Mouse (Mus musculus) ES-Bruce4 (cell line): ENCODE measurements around the gene Zfp992. TPM values are rescaled to one million over a fixed set of nuclear protein-coding genes. Genes with fewer than 3 reads are reported as not detected.
A peak's percentile ranks its signal among the peaks of the same experiment; 100 is the strongest.
"Not testable (repeated sequence)": the region's sequence is repeated elsewhere in the genome, so short reads cannot be mapped to it uniquely, and the experiment has no call there.

Source experiments
- H3K27ac ChIP-seq: 2 replicates; pipeline ENCODE4 v1.5.1; 2012; ENCODE audit warnings: low read length, inconsistent platforms; ENCODE audit not compliant: insufficient read depth
- H3K27me3 ChIP-seq: 2 replicates; pipeline ENCODE4 v1.6.1; 2012; ENCODE audit warnings: mild to moderate bottlenecking, low read length, inconsistent platforms; ENCODE audit not compliant: control insufficient read depth, poor library complexity, insufficient read depth, severe bottlenecking
- H3K36me3 ChIP-seq: 2 replicates; pipeline ENCODE4 v1.6.1; 2012; ENCODE audit warnings: inconsistent platforms, mild to moderate bottlenecking, low read length, moderate library complexity; ENCODE audit not compliant: control insufficient read depth, poor library complexity, insufficient read depth, severe bottlenecking
- H3K4me1 ChIP-seq: one replicate; pipeline ENCODE4 v1.8.1; 2011; ENCODE audit warnings: low read length; ENCODE audit not compliant: control insufficient read depth, insufficient read depth
- H3K4me3 ChIP-seq: 2 replicates; pipeline ENCODE4 v1.5.1; 2011; ENCODE audit warnings: low read depth, mild to moderate bottlenecking, low read length
- H3K9ac ChIP-seq: 2 replicates; pipeline ENCODE4 v1.6.1; 2012; ENCODE audit warnings: low read depth, mild to moderate bottlenecking, inconsistent platforms; ENCODE audit not compliant: poor library complexity, severe bottlenecking
- H3K9me3 ChIP-seq: replicated peaks from 2 replicates; pipeline ENCODE4 v1.6.1; 2012; ENCODE audit warnings: mild to moderate bottlenecking, low read length, inconsistent platforms; ENCODE audit not compliant: control insufficient read depth, poor library complexity, insufficient read depth, severe bottlenecking
- polyA plus RNA-seq: library from polyadenylated mRNA; stranded (reverse); fragments of >200 nt; gene quantifications from 2 replicates; pipeline ENCODE4 v1.2.4, GENCODE M21; 2011; ENCODE audit warnings: low read depth; ENCODE audit not compliant: missing spikeins, insufficient read depth, insufficient read length

The Zfp992 gene
- 21.3 and 23.7 TPM in 2 replicates for polyA plus RNA-seq

GRCm38 (mm10) chr4:146448950-146449349, at the start of gene Zfp992:
Gene Zfp992, plus strand, starts transcription at chr4:146449023.
- H3K4me1 ChIP-seq, H3K4me3 ChIP-seq, H3K9me3 ChIP-seq, H3K9ac ChIP-seq, H3K27ac ChIP-seq, H3K36me3 ChIP-seq, H3K27me3 ChIP-seq: not testable (repeated sequence)

- not testable (repeated sequence) for H3K4me3 ChIP-seq, H3K27me3 ChIP-seq, H3K9me3 ChIP-seq, H3K27ac ChIP-seq, H3K36me3 ChIP-seq, H3K4me1 ChIP-seq, H3K9ac ChIP-seq
Measured at GRCm38 (mm10) chr4:146429467-146429866, 19.4 kb upstream of the Zfp992 start.

- H3K36me3 ChIP-seq, H3K9me3 ChIP-seq, H3K9ac ChIP-seq, H3K27me3 ChIP-seq, H3K4me1 ChIP-seq: not testable (repeated sequence)
- Histone ChIP-seq H3K4me3 (peak overlapping the region; percentile 61), H3K27ac (peak overlapping the region; percentile 89)
Measured at GRCm38 (mm10) chr4:146430876-146431275, 17.9 kb upstream of the Zfp992 start.

- not testable (repeated sequence) for H3K27me3 ChIP-seq, H3K36me3 ChIP-seq, H3K4me1 ChIP-seq, H3K27ac ChIP-seq, H3K4me3 ChIP-seq, H3K9me3 ChIP-seq, H3K9ac ChIP-seq
Measured at GRCm38 (mm10) chr4:146435539-146435938, 13.3 kb upstream of the Zfp992 start.

- not testable (repeated sequence) for H3K4me1 ChIP-seq, H3K27ac ChIP-seq, H3K4me3 ChIP-seq, H3K27me3 ChIP-seq, H3K9ac ChIP-seq, H3K9me3 ChIP-seq, H3K36me3 ChIP-seq
Measured at GRCm38 (mm10) chr4:146437256-146437655, 11.6 kb upstream of the Zfp992 start.

GRCm38 (mm10) chr4:146444345-146444744, 4.5 kb upstream of the Zfp992 start:
- not testable (repeated sequence) for H3K27me3 ChIP-seq

GRCm38 (mm10) chr4:146445121-146445520, 3.7 kb upstream of the Zfp992 start:
- H3K36me3 ChIP-seq, H3K9ac ChIP-seq, H3K4me1 ChIP-seq, H3K27me3 ChIP-seq, H3K9me3 ChIP-seq, H3K4me3 ChIP-seq, H3K27ac ChIP-seq: not testable (repeated sequence)

More at GRCm38 (mm10) chr4:146444345-146444744, 4.5 kb upstream of the Zfp992 start:
- not testable (repeated sequence) for H3K4me3 ChIP-seq, H3K9ac ChIP-seq, H3K27ac ChIP-seq, H3K4me1 ChIP-seq, H3K9me3 ChIP-seq, H3K36me3 ChIP-seq

- H3K9ac ChIP-seq, H3K4me1 ChIP-seq, H3K27me3 ChIP-seq, H3K36me3 ChIP-seq, H3K27ac ChIP-seq, H3K9me3 ChIP-seq, H3K4me3 ChIP-seq: not testable (repeated sequence)
Measured at GRCm38 (mm10) chr4:146446135-146446534, 2.7 kb upstream of the Zfp992 start.

- not testable (repeated sequence) for H3K9me3 ChIP-seq, H3K4me1 ChIP-seq, H3K4me3 ChIP-seq, H3K27ac ChIP-seq, H3K36me3 ChIP-seq, H3K27me3 ChIP-seq, H3K9ac ChIP-seq
Measured at GRCm38 (mm10) chr4:146447016-146447415, 1.8 kb upstream of the Zfp992 start.

GRCm38 (mm10) chr4:146449711-146450110, 888 bp downstream of the Zfp992 start:
- H3K4me3 ChIP-seq, H3K9ac ChIP-seq, H3K9me3 ChIP-seq, H3K4me1 ChIP-seq, H3K27me3 ChIP-seq, H3K36me3 ChIP-seq, H3K27ac ChIP-seq: not testable (repeated sequence)
